Mouse (Mus musculus) ovary, postnatal 36 days (tissue): ENCODE measurements around the gene Nxpe5.
A peak's percentile ranks its signal among the peaks of the same experiment; 100 is the strongest.
"Not testable (repeated sequence)": the region's sequence is repeated elsewhere in the genome, so short reads cannot be mapped to it uniquely, and the experiment has no call there.

Experiments used
- DNase-seq: peaks from one replicate; pipeline ENCODE4 v3.0.0; 2022; ENCODE audit warnings: low spot score, mixed read lengths

Gene Nxpe5

GRCm38 (mm10) chr5:138225700-138226099 lies at the start of gene Nxpe5:
Gene Nxpe5, plus strand, starts transcription at chr5:138225898.
- DNase-seq = no peak

DNA sequence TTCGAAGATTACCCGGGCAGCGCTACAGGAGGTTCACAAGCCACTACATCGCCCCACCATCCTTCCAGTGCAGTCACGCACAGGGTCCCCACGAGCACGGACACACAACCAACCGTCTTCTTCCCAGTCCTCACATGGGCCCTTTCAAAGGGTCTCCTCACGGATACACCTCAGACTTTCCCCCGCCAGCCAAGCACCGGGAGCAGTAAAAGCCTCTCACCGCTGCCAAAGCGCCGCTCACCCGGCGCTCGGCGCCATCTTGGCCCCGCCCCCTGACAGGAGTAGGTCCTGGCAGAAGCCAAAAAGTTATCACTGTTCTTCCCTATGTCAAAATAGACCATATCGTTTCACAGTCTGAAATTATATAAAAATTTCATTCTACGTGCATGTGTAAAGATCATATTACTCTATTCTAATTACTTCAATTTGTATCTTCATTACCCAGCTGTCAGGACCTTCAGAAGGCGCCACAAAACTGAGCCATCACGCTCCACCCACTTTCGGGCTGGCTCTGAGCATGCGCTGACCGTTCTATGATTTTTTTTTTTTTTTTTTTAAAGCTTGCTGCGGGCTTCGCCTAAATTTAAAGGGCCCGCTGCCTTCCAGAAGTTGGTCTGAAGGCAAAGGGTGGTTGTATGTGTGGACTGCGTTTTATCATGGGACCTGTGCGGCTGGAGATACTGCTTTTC lies 38.6 kb upstream of the Nxpe5 start, which contains the start of the genes Taf6 and Cnpy4:
Gene Taf6, minus strand, starts transcription at position 502 of the 689 bp plus-strand sequence.
Gene Cnpy4, plus strand, starts transcription at position 536 of the 689 bp plus-strand sequence.
- peak; percentile 80 for DNase-seq

GRCm38 (mm10) chr5:138187661-138188306 lies 37.9 kb upstream of the Nxpe5 start:
- DNase-seq = peak; percentile 35

DNA sequence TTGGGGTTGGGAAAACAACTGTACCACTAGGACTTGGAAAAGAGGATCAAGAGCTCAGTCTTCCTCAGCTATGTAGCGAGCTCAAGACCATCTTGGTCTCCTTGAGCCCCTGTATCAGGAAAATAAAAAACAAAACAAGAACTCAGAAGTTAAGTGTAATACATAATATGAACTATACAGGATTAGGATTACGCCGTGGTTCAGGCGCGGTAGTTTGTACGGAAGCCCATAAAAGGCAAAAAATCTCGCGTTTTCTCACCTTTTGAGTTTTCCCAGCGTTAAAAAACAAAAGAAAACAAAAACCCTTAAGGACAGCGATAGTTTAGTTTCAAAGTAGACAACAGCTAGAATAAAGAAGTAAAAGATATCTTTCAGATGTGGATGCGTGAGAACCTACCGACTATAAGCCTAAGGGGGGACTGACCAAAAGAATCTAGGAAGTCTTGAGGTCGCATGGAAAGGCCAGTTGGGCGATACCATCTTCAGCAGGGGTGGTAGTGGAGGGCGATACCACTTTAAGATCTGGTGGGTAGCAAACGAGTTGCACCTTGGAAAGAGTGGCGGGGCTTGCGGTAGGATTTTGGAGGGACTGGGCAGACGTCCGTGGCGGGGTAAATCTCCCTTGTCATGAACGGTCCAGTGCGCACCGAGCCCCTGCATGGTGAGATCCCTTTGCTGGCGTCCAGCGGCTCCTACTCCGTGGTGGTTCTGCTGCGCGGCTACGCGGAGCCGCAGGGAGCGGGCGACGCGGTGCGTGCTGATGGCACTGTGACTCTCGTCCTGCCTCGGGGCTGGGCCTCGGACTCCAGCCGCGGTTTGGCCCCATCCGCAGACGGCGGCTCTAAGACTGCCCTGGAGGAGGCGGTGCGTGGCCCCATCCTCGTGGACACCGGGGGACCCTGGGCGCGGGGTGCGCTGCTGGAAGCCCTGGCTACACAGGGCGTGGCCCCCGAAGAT lies 31.6 kb upstream of the Nxpe5 start, which contains the start of gene Mblac1:
Gene Mblac1, plus strand, starts transcription at position 544 of the 957 bp plus-strand sequence.
- peak; percentile 78 for DNase-seq

DNA sequence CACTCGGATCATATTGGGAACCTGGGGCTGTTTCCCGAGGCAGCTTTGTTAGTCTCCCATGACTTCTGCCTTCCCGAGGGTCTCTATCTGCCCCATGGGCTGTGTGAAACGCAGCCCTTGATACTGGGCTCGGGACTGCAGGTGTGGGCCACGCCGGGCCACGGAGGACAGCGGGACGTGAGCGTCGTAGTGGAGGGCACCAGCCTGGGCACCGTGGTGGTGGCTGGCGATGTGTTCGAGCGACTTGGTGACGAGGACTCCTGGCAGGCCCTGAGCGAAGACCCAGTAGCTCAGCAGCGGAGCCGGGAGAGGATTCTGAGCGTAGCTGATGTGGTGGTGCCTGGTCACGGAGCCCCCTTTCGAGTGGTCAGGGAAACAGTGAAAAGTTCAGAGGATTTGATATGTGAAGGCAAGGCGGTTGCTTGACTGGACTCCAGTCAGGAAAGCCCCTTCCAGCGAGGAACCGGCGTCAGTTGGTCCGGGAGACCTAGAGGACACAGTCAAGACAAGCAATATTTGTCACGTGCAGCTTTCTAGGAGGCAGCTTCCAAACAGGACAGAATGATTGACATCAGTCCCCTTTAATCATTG lies 30.8 kb upstream of the Nxpe5 start:
- DNase-seq = peak; percentile 44

DNA sequence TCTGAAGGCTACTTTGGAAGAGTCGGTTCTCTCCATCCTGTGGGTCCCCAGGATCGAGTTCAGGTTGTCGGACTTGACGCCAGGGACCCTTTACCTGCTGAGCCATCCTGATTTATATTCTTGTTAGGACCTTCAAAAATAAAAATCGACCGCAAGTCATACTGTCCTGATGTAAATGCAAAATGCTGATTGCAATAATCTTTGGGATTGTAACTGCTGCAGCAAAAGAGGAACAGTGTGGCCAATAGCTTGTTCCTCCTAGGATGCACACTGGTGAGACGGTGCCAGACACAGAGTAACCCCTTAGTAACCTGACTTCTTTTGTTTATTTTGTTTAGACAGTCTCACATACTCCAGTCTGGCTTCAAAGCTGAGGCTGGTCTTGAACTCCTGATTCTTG lies 30.2 kb upstream of the Nxpe5 start:
- no peak for DNase-seq

GRCm38 (mm10) chr5:138199576-138199975 lies 26.1 kb upstream of the Nxpe5 start:
- DNase-seq = no peak

- DNase-seq = no peak
These were observed 23.6 kb upstream of the Nxpe5 start for GRCm38 (mm10) chr5:138202086-138202485.

GRCm38 (mm10) chr5:138207253-138207652 lies 18.4 kb upstream of the Nxpe5 start:
- DNase-seq = no peak

DNA sequence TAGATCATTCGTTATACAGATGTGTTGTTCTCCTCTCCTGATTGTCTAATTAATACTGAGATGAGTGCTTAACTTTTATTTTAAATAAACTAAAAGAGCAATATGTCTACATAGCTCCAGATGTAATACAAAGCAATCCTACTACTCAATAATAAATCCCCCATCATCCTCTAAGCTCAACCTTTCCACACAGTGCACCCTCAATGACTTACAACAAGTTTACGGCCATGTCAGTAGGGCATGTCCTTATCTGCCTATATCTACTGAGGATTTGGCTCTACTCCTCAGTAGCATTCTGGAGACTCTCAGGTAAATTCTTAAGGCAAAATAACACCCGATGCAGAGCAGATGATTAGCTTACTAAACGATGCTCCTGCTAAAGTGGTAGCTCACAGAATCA lies 17.8 kb upstream of the Nxpe5 start:
- no peak for DNase-seq

DNA sequence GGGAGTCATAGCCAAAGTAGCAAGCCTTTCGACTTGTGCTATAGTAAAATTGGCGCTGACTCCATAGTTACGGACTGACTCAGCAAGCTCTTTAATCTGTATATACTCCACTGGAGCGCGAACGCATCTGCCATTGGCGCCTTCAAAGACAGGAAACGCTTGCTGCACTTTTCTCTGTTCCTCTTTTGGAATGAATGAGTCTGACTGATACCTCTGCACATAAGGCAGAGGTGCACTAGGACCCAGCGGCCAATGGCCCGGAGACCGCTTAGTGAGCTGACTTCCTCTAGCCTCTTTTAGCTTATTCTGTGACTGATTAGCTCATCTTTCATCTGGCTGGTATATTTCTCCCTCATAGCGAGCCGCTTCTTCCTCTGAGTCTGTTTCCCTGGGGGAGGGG lies 9.1 kb upstream of the Nxpe5 start:
- DNase-seq = not testable (repeated sequence)

GRCm38 (mm10) chr5:138219864-138220263 lies 5.8 kb upstream of the Nxpe5 start:
- DNase-seq = no peak

DNA sequence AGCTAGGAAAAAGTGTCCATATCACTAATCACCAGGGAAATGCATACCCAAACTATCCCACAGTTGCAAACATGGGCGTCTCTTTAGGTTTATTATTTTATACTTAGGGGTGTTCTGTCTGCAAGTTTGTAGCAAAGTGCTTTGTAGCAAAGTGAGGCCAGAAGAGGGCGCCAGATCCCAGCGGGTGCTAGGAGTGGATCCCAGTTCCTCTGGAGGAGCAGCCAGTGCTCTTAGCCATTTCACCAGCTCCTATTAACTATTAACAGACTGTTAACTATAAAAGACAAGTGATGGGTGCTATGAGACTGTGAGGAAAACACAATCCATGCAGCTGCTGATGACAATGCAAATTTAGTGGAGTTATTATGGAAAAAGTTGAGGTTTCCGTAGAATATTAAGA lies 3.6 kb upstream of the Nxpe5 start:
- peak; percentile 83 for DNase-seq

DNA sequence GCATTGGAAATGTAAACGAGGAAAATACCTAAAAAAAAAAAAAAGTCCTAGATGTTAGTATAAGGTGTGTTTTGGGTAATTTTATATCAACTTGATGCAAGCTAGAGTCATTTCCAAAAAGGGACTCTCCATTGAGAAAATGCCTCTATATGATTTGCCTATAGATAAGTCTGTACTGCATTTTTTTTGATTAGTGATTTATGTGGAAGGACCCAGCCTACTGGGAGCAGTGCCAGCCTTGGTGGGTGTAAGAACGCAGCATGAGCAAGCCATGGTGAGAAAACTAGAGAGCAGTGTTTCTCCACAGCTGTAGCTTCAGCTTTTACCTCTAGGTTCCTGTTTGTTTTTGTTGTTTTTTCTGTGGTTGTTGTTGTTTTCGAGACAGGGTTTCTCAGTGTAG lies 2.4 kb upstream of the Nxpe5 start:
- no peak for DNase-seq

GRCm38 (mm10) chr5:138226491-138226890 lies 793 bp downstream of the Nxpe5 start:
- DNase-seq = no peak

DNA sequence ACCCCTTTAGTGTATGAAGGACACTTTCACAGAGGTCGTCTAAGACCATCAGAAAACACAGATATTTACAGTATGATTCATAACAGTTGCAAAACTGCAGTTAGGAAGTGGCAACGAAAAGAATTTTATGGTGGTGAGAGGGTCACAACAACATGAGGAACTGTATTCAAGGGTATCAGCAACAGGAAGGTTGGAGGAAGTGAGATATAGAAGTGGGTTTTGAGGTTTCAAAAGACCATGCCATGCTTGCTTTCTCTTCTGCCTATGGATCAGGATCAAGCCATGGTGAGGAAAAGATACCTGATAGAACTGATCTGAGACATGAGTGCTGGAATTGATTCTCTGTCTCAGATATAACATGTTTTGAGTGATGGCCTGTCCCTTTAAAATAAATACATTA lies 1.7 kb downstream of the Nxpe5 start:
- DNase-seq = no peak

- DNase-seq = no peak
These were observed 2.3 kb downstream of the Nxpe5 start for GRCm38 (mm10) chr5:138228026-138228425.

- DNase-seq = no peak
These were observed 3.8 kb downstream of the Nxpe5 start for GRCm38 (mm10) chr5:138229511-138229910.

GRCm38 (mm10) chr5:138233778-138234177 lies 8.1 kb downstream of the Nxpe5 start:
- no peak for DNase-seq

DNA sequence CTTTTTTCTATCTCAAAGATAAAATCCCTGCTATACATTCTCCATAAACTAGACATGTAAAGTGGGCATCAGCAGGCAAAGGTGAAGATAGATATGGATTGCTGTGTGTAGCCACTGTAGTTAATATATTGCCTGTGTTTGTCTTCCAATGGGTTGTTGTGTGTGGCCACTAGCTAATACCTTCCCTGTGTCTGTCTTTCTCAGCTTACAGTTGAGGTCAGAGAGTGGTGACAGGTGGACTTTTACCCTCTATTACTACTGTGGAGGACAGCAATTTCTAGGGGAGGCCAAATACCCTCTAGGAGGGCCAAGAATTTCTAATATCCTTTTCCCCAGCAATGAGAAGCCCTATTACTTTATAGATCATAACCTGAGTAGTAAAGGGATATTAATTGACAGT lies 8.5 kb downstream of the Nxpe5 start:
- no peak for DNase-seq

DNA sequence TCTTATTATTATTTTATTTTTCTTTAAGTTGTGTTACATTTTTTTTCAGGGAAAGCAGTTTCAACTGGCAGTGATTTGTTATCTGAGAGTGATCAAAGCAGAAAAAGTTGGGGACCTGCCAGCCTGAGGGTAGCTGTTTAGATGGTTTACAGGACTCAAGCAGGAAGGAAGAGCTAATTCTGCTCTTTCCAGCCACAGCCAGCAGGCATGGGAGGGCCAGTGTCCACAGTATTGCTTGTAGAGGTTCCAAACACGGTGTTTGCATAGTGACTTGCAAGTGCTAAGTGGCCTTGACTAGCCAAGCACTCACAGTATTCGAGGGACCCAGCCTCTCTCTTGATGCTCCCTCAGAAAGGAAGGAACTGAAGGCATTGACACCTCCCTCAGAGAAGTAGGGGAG lies 15.8 kb downstream of the Nxpe5 start:
- no peak for DNase-seq

GRCm38 (mm10) chr5:138251144-138251543 lies 25.4 kb downstream of the Nxpe5 start:
- DNase-seq = no peak
